Mouse (Mus musculus) layer of hippocampus, adult 2 months (tissue): ENCODE measurements around the gene Gm10354. TPM values are rescaled to one million over a fixed set of nuclear protein-coding genes. Genes with fewer than 3 reads are reported as not detected.
A peak's percentile ranks its signal among the peaks of the same experiment; 100 is the strongest.
"Not testable (repeated sequence)": the region's sequence is repeated elsewhere in the genome, so short reads cannot be mapped to it uniquely, and the experiment has no call there.

Experiments
- DNase-seq, 2 experiments: peaks; one replicate each; pipeline ENCODE4 v3.0.0; 2022; ENCODE audit warnings: low spot score in 2 of 2
- H3K27ac ChIP-seq: fragments of 200-600 bp; 2 replicates; pipeline ENCODE4 v1.8.1; 2022
- H3K4me3 ChIP-seq: fragments of 200-600 bp; 2 replicates; pipeline ENCODE4 v1.8.1; 2022; ENCODE audit warnings: mild to moderate bottlenecking
- CTCF ChIP-seq: fragments of 200-600 bp; conservative IDR thresholded peaks from 2 replicates; pipeline ENCODE4 v1.8.1; 2022; ENCODE audit warnings: antibody characterized with exemption, mild to moderate bottlenecking, moderate library complexity
- total RNA-seq, 2 experiments: library from RNA; stranded (reverse); gene quantifications; 2 replicates each; pipeline ENCODE4 v1.2.3; 2021

The Gm10354 gene
- total RNA-seq, 2 experiments from 2014 or later = not detected

DNA sequence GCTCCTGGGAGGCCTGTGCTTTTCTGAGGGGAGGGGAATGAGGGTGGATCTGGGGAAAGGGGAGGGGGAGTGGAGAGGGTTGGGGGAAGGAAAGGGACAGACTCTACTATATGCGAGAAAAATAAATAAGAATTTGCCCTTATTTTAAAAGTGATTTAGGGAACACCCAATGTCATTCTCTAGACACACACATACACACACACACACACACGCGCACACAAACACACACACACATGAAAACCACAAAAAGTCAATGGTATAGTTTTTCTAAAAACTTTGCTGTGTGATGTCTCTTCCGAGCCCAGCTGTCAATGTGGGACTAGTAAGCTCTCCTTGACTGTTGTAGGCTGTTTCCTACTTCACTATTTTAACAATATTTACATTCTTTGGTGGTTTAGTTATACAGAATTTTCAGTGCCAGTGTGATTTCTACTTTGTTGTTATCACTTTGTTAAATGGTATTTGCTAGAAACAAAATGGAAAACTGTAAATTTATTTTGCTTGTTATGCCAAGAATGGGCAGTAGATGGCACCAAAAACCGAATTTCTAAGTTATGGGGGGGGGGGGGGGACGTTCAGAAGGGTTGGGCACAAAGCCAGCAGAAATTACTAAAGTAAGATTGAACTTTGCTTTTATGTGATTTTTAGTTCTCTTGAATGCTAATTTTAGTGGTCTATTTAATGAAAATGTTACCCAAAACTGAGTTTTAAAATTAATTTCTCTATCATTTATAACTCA is 8.1 kb upstream of the Gm10354 start:
- H3K27ac ChIP-seq = not testable (repeated sequence)
- 0 out of 2 replicates have a peak, but pooled peaks have one; percentile 2 for TF ChIP-seq CTCF
- DNase-seq = peak in 1 of 2 experiments; percentile 36

DNA sequence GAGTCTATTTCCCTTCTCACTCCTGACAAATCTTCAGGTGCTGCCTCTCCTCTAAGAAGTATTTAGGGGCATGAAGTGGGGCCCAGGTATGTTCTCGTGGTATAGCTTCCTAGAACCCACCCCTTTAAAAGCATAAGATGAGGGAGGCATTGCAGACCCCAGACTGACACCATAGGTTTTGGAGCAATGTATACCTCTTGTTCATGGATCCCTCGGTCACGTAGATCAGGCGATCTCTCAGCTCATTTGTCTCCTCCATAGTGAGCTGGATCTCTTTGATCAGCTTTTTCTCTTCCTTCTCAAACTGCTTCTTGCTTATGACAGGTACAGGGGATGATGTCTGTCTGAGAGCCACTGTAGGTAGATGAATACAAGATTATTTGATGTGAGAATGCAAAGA is 1.4 kb downstream of the Gm10354 start:
- H3K4me3 ChIP-seq, DNase-seq, H3K27ac ChIP-seq: not testable (repeated sequence)

More for the DNA sequence above, 8.1 kb upstream of the Gm10354 start:
- H3K4me3 ChIP-seq = not testable (repeated sequence)

DNA sequence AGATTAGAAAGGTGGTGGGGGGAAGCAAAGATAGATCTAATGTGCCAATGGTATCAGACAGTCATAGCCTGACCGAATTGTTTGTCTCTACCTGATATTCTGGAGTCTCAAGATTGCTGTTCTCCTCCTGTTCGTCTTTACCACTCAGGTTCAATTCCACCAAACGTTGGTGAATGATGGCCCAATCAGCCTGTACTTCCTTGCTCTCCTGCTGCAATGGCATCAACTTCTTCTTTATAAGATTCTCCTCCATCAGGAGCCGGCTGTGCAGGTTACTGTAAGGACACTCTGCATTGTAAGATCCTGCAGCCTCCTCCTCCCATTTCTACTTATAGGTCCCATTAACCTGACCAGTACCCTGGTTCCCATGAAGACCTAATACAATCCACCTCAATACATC is 3.4 kb downstream of the Gm10354 start:
- not testable (repeated sequence) for H3K27ac ChIP-seq, DNase-seq, H3K4me3 ChIP-seq

DNA sequence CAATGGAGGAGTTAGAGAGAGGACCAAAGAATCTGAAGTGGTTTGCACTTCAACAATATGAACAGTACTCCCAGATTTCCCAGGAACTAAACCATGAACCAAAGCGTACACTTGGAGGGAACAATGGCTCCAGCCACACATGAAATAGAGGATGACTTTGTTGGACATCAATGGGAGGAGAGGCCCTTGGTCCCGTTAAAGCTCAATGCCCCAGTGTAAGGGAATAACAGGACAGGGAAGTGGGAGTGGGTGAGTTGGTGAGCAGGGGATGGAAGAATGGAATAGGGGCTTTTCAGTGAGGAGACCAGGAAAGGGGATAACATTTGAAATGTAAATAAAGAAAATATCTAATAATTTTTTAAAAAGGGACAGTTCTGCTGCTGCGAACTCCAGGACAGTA is 5.9 kb downstream of the Gm10354 start:
- H3K27ac ChIP-seq, H3K4me3 ChIP-seq, DNase-seq: not testable (repeated sequence)

DNA sequence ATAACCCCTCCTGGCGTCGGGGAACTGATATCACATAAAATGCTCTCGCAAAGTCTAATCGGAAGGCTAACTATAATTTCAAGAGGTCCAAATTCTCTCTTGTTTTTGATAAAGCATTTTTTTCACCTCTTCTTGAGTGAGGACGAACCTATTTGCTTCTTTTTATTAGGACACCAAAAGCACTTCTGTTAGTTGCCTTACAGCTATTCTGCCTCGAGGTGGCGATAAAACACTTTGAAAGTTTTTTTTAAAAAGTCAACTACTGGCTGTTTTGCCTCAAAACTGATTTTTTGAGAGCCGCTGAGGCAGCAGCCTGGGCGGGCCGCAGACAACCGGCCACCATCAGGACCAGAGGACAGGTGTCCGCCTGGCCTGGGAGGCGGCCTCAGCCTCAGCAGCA is 14.9 kb downstream of the Gm10354 start:
- H3K4me3 ChIP-seq, H3K27ac ChIP-seq: not testable (repeated sequence)
- peak; percentile 62 for TF ChIP-seq CTCF
- peak in 1 of 2 experiments; percentile 18 for DNase-seq

DNA sequence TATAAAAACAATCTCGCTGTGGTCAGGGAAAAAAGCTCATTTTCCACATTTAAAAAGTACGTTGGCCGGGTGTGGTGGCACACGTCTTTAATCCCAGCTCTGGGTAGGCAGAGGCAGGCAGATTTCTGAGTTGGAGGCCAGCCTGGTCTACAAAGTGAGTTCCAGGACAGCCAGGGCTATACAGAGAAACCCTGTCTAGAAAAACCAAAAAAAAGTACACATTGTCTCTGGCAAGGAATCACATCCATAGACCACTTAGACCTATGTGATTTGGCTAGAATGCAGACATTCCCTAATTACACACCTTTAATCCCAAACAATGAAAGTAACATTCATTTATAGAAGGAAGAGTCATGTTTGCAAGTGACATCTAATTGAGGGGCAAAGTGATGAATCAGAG is 17.2 kb downstream of the Gm10354 start:
- not testable (repeated sequence) for H3K27ac ChIP-seq, DNase-seq, H3K4me3 ChIP-seq

DNA sequence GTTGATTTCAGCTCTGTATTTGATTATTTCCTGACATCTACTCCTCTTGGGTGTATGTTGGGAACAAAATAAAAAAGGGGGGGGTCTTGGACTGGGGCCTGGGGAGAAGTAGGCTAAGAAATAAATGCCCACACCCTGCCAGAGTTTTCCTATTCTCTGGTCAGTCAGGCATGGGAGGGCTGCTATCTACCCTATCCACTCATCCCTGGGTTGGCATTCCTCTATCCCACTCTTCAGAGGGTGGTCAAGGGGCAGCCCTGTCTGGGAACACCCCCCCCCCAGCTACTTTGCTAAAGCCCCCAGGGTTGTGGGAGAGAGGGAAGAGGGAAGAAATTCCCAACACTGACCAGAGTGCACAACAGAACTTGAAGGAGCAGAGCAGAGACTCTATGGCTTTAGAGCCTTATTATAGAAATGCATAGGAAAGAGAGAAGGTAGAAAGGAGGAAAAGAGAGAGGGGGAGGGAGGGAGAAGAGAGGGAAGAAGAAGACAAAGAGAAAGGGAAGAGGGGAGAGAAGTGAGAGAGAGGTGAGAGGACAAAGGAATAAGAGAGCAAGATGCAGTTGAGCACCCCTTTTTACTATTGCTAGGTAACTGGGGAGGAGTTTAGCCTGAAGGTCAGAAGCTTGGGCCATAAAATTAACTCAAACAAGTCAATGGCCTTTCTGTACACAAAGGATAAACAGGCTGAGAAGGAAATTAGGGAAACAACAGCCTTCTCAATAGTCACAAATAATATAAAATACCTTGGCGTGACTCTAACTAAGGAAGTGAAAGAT is 22.6 kb downstream of the Gm10354 start:
- H3K4me3 ChIP-seq, DNase-seq, H3K27ac ChIP-seq: not testable (repeated sequence)

DNA sequence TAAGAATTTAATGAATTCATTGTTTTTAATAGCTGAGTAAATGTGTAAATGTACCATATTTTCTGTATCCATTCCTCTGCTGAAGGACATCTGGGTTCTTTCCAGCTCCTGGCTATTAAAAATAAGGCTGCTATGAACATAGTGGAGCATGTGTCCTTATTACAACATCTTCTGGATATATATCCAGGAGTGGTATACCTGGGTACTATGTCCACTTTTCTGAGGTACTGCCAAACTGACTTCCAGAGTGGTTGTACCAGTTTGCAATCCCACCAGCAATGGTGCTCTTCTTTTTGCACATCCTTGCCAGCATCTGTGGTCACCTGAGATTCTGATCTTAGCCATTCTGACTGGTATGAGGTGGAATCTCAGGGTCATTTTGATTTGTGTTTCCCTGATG is 25.1 kb downstream of the Gm10354 start:
- H3K27ac ChIP-seq, DNase-seq, H3K4me3 ChIP-seq: not testable (repeated sequence)

DNA sequence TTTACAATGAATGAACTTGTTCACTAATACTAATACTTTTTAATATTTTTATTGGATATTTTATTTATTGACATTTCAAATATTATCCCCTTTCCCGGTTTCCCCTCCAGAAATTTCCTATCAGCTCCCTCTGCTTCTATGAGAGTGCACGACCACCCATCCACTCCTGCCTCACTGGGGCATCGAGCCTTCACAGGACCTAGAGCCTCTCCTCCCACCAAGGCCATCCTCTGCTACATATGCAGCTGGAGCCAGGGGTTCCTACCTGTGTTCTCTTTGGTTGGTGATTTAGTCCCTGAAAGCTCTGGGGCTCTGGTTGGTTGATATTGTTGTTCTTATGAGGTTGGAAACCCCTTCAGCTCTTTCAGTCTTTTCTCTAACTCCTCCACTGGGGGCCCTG is 26.0 kb downstream of the Gm10354 start:
- not testable (repeated sequence) for H3K4me3 ChIP-seq, H3K27ac ChIP-seq, DNase-seq

DNA sequence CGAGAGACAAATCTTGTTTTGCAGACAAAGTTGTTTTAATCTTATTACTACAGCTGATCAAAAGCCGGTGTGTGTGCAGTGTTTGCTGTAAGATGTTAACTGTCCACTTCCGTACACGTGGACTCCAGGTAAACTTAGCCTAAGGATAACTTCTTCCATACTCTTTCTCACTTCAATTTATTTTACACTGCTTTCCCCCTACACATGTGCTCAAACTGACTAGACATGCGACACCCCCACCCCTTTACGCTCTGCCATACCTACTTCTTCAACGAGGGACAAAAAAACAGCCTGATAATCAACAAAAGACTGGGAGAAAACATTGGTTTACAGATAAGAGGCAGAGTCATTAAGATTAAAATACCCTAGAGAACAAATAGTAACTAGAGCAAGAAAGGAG is 26.9 kb downstream of the Gm10354 start:
- not testable (repeated sequence) for H3K4me3 ChIP-seq, H3K27ac ChIP-seq, DNase-seq

DNA sequence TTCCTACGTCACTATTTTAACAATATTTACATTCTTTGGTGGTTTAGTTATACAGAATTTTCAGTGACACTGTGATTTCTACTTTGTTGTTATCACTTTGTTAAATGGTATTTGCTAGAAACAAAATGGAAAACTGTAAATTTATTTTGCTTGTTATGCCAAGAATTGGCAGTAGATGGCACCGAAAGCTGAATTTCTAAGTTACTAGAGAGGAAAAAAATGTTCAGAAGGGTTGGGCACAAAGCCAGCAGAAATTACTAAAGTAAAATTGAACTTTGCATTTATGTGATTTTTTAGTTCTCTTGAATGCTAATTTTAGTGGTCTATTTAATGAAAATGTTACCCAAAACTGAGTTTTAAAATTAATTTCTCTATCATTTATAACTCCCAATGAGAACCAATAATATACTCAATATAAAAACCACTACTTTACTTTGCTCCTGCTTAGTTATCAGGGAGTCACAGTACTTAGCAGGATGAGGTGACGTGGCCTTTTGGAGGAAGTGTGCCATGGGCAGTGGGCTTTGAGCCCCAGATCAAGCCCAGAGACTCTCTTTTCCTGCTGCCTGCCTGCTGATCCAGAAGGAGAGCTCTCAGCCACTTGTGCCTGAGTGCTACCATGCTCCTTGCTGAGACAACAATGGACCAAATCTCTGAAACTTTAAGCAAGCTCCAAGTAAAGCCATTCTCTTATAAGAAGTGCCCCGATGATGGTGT is 31.1 kb downstream of the Gm10354 start:
- H3K27ac ChIP-seq, H3K4me3 ChIP-seq: not testable (repeated sequence)
- peak; percentile 55 for TF ChIP-seq CTCF
- peak; percentile 22 to 23 for DNase-seq

DNA sequence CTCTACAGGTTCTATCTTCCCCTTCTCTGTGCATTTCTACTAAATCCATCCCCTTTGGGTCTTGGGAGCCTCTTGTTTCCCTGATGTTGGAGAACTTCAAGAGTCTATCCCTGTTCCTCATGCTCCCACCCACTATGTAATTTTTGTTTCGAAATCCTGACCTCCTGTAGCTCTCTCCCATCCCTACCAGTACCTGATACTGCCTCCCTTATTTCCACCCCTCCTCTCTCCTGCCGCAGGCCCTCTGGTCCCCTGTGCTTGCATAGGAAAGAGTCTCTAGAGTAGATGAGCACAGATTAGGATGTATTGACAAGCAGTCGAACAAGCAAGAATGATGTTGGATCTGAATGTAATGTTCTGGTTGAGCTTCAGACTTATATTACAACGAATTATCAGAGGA is 33.2 kb downstream of the Gm10354 start:
- H3K27ac ChIP-seq, H3K4me3 ChIP-seq, DNase-seq: not testable (repeated sequence)

DNA sequence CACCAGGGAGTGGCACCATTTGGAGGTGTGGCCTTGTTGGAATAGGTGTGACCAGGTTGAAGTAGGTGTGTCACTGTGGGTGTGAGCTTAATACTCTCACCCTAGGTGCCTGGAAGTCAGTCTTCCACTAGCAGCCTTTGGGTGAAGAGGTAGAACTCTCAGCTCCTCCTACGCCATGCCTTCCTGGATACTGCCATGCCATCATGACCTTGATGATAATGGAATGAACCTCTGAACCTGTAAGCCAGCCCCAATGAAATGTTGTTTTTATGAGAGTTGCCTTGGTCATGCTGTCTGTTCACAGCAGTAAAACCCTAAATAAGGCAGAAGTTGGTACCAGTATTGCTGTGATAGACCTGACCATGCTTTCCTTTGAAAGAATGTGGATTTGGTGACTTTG is 37.7 kb downstream of the Gm10354 start:
- not testable (repeated sequence) for H3K27ac ChIP-seq, H3K4me3 ChIP-seq, DNase-seq

DNA sequence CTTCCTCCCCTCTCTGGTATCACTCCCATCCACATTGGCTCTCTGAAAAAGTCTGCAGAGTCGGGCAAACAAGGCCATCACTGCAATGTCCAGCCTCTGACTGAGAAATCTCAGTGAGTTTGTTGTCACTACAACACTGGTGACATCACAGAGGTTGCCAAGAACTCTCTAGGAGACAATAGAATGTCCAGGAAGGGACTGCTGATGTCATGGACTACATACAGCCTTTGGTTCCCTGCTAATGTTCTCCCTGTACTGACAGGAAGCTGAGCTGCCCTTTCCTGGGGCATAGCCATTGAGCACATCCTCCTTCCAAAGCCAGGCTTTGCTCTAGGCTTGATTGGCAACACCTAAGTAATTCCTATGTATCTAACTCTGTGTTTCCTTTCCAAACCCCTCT is 40.4 kb downstream of the Gm10354 start, which contains the start of gene Speer4e:
Speer4e (minus strand) TSS at position 101 of the 400 bp plus-strand sequence.
- H3K4me3 ChIP-seq, H3K27ac ChIP-seq, DNase-seq: not testable (repeated sequence)

DNA sequence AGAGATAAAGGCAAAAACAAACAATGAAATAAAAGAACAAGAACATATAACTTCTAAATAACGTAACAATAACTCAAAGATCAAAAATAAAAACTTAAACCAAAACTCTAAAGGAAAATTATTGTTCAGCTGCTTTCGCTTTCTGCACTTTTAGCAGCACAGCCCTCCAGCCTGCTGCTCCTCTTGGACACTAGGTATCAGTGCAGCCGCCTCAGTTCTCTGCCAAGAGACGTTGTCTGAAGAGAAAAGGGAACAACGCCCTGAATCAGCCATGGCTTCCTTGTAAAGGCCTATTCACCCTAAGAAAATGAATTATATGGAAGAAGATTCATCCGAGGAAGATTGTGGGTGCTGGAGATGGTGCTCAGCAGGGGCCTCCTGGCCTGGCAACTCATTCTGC is 45.0 kb downstream of the Gm10354 start:
- H3K27ac ChIP-seq, DNase-seq, H3K4me3 ChIP-seq: not testable (repeated sequence)
